Mouse (Mus musculus) spleen, adult 2 months (tissue): Measurements from ENCODE around the gene Pla2g7.

Experiments
- CTCF ChIP-seq: fragments of 200-500 bp; IDR thresholded peaks from 2 replicates; pipeline ENCODE4 v1.5.1; 2011; ENCODE audit warnings: mild to moderate bottlenecking, inconsistent platforms; ENCODE audit not compliant: insufficient read depth, insufficient read length, insufficient replicate concordance; ENCODE audit errors: extremely low read depth
- POLR2A ChIP-seq: fragments of 200-500 bp; IDR thresholded peaks from 2 replicates; pipeline ENCODE4 v1.6.1; 2011; ENCODE audit warnings: low read depth, low read length, inconsistent platforms

- TF ChIP-seq CTCF (no peak), POLR2A (no peak)
Measured at GRCm38 (mm10) chr17:43589750-43590149, 21.9 kb downstream of the Pla2g7 start.
